Mouse (Mus musculus) ovary, postnatal 10 days (tissue): Measurements from ENCODE around the gene Fam83c.
"Not testable (repeated sequence)": the region's sequence is repeated elsewhere in the genome, so short reads cannot be mapped to it uniquely, and the experiment has no call there.

Experiments used
- DNase-seq: peaks from one replicate; pipeline ENCODE4 v3.0.0; 2022; ENCODE audit warnings: low spot score

The Fam83c gene

DNA sequence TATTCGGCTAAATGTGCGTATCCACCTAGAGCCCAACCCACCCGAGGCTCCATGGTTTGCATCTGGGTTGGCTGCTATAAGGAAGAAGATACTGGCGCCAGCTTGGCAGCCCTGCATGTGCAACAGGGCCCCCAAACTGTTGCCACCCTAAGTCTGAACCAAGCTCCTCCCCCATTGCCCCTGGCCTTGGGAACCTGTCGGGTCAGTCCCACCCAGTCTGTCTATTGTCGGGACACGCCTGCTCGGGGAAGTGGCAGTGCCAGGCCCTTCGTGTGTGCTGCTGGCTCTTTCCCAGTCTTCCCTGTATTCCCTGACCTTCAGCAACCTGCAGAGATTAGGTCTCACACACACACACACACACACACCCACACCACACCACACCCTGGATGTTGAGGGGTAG is at the start of gene Fam83c:
Gene Fam83c, minus strand, starts transcription at position 123 of the 400 bp plus-strand sequence.
- DNase-seq: no peak

DNA sequence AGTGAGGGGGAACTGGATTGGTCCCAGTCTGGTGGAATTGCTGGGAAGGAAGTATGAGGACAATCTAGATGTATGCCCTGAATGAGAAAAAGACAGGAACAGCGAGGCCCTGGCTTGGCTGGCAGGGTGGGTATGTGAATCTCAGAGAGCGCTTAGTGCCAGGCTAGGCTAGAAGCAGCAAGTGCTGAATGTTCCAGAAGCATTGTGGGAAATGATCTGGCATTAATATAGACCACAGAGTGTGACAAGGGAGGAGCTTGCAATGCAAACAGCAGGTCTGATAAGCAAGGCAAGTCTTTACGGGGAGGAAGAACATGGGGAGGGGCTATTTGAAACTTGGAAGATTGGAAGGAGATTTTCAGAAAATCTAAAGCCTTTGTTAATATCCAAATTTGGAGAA is 47.4 kb upstream of the Fam83c start:
- no peak for DNase-seq

DNA sequence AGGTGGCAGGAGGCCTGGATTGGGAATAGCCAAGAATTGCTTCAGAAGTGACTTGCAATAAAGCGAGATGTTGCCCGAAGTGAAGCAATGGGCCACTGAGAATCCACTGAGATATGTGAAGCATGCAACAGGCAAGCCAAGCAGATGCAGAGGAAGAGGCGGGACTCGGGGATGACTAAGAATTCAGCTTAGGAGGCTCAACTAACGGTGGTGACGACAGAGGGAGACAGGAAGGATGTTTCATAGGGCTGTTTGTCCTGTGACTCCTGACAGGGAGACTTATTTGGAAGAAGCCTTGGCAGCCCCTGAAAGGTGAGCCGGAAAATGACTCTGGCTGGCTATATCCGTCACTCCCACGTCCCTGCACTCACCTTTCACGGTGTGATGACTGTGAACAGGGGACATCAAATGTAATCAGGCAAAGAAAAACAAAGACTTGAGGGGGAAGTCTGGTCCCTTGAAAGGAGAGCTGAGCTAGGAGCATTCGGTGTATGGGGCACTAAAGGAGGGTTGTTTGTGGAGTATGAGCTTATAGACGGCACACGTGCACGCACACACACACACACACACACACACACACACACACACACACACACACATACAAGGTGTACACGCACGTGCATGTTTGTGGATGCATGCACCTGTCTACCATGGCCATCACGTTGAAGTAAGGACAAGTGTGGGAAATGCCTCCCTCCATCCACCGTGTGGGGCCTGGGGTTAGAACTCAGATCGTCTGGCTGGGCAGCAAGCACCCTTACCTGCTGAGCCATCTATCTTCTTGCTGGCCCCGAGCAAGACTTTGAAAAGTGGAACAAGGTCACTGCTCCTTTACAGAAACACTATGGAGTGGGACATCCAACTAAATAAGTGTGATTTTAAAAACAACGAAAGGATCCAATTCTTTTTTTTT is 44.6 kb upstream of the Fam83c start:
- DNase-seq: no peak

DNA sequence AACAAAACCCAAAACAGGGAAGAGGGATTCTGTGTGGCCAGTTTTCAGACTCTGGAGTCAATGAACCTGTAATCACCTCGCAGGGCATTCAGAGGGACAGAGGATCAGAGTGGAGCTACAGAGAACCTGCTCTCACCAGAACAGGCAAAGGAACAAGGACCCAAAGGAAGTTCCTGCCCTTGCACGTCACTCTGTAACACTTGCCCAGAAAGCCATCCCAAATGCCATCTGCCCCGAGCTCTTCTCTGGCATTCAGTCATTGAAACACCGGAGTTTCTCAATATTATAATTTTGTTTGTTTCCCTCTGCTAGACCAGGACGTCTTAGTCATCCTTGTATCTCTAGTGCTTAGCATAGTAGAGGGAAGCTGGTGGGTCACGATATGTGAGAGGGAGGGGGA is 39.0 kb upstream of the Fam83c start:
- no peak for DNase-seq

DNA sequence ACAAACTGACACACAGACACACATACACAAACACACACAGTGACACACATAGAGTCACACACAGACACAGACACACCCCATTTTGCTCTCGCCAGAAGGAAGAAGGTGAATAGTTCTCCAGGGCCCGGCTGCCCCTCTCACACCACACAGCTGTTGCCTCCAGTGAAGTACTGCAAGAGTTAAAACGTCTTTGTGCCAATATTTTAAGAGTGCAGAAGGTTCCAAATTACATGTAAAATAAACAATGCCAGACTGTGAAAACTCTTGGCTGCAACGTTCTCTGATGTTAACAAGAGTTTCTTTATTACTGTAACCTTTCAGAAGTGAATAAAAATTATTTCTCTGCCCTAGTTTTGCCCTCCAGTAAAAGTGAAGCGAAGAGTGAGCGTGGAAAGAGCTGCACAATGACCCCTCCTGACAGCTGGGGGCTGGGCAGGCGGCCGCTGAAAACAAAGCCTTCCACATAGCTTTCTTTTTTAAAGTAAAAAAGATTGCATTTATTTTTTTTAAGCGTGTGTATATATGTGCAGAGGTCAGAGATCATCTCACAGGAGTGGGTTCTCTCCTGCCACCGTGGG is 38.4 kb upstream of the Fam83c start:
- DNase-seq: no peak

DNA sequence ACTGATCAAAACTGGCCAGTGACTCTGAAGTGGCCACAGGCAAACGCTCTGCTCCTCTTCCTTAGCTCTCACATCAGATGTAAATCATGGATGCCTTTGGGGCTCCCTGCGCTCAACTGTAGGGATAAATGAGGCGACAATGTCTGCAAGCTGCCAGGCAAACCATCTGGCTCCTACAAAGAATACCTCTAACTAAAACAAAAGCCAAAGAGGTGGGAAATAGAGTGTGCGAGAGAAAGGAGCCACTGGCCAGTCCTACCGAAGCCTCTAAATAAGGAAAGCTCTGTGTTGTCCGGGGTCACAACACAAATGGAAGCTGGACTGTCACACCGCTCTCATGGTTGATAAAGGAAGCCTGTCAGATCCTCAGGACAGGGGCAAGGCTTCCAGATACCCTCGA is 37.8 kb upstream of the Fam83c start:
- no peak for DNase-seq

DNA sequence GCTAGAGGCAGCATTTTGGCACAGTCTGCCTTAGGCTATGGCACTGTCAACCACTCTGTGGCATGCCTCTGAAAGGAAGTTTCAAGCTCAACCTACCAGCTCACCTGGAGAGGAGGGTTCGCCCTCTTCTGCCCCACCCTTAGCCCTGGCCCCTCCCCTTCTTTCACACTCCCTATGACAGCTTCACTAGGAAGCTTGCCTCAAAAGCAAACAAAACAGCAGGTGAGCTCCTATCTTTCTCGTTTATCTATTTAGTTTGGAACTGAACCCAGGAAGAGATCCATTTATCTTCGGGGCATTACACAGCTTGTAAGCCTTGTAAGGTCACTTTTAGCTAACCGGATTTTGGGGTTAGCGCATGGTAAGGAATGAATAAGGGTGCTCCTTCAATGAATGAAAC is 35.1 kb upstream of the Fam83c start:
- DNase-seq: no peak

DNA sequence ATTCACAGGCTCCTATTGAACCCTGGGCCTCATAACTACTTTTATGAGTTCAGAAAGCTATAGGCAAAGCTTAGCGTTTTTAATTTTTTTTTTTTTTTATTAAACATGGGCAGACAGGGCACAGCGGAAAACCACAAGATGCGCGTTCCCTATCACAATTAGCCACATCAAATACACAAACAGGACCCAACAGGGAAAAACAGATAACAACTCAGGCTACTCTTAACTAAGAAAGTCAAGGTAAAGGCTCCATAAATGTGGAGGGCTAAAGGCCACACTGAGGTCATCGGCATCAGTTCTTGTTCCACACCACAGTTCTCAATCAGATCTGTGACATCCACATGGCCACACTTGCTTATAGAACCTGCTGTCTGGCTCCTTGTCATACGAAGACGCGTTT is 33.7 kb upstream of the Fam83c start:
- no peak for DNase-seq

DNA sequence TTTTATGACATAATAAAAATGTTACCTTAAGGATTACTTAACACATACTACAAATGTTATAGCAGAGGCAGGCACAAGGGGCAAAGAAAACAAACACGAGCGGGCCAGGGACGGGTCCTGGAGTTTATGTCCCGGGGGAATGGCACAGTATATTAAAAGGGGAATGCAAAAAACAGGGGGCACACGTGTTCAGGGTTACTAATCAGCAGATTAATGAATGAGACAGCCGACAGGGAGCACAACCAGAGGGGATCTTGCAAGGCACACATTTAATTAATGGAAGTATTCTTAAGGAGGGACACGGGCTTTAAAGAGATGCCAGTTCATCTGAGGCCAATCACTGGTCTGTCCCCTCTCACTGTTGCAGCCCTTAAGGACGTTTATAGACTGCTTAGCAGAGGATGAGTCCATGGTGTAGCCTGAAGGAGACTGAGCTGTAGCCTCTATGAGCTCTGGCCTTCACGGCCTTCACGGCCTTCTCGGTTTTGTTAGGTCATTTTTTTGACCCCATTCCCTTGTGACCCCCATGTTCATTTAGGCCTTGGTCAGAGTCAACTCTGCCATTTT is 28.7 kb upstream of the Fam83c start:
- DNase-seq: no peak

DNA sequence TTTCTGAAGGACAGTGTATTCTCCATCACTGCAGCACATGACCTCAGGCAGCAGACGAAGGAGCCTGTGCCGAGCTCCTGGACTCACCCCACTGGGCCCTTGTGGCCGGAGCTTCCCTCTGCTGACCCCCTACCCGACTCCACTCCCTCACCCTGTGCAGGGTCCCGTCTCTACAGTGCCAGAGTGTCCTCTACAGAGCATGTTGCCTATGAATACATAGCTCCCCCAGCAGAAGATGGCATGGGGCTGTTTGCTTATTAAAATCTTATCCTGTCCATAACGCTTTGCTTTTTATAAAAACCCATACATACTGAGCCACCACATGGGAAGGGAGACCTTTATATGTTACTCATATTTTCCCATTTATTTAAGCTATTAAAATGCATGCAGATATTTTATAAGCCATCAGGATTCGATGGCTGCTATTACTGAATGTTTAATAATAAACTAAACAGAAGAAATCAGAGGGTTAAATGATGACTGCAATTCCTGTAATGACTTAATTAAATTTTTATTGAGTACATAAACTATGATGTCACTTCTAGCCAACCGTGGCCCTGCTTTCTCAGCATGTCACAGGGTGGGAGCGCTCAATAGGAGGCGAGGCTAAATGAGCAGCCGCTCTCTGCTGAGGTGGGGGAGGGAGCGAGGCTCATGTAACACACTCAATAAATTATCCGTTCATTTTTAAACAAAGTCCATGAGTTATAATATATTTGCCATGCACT is 28.1 kb upstream of the Fam83c start:
- no peak for DNase-seq

DNA sequence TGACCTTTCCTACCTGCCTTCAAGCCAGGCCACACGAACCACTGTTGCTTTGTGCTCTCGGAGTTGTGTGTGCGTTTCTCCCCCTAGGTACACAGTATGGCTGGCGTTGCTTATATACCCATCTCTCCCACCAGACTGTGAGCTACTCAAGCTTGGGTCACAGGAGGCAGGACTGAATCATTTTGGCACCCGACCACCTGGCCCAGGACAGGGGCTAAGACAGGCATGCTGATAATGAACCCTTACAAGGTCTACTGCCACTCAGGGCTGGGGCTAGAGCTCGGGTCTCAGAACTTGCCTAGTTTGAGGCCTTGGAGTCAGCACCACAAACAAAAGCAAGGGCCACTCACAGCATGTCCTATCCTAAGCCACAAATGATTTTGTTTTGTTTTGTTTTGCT is 26.9 kb upstream of the Fam83c start:
- DNase-seq: no peak

DNA sequence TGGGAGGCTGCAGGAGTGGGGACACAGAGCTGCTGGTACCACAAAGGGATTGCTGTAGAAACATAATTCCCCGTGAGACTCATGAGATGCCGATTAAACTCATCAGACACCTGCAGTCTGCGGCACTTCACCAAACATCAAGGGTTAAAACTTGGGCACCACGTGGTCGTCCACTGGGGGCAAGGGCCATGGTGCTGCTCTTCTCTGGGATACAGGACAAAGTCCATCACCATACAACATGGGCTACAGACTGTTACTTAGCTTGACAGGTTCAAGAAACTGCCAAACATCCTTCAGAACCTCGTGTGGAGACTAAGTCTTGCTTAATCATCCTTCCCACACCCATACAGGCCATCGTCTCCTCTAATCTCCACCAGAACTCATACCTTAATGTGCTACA is 25.4 kb upstream of the Fam83c start:
- no peak for DNase-seq

DNA sequence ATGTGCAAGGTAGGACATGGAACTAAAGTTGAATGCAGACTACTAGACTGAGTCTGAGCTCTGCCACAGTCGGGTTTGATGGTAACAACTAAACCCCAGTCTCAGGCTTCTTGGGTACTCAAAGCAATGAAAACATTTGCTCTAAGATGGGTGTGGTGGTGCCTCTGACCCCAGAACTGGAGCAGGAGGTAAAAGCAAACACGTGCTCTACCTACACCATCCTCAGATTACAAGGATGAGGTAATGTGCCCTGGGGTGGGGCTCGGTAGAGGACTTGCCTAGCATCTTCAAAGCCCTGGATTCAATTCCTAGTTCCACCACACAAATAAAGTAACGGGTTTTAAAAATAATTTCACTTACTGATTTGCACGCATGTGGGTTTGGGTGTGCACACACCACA is 17.9 kb upstream of the Fam83c start:
- DNase-seq: no peak

DNA sequence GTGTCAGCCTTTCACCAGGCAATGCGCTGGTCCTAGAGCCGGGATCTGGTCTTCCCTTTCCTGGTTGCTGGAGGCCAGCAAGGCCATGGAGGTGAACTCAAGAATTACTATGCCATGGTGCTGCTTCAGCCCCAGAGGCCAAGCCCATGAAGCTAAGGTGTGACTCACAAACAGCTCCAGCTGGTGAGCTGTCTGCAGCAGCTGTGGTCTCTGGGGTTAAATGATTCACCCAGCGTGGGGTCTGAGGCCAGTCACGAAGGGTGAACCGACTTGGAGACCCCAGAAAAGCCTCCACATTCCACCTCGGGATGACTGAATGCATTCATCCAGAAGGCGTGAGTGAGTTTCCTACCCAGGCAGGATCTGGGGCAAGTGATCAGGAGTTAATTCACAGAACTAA is 15.5 kb upstream of the Fam83c start:
- DNase-seq: no peak

DNA sequence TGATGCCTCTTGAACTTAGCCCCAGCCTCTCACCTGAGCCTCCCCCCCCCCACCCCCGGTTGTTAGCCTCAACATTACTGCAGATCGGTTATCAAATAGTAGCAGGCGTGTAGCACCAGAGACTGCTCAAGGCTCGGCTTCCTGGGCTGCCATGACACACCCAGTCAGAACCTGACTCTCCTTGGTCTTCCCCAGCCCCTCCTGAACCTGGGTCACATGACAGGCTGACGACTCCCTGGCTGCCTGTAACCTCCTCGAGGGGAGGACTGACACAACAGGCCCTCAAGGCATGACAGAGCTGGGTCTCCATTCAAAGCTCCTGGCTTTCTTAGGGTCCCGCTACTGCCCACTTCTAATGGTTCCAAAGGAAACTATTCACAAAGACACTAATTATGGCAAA is 14.8 kb upstream of the Fam83c start:
- DNase-seq: no peak

DNA sequence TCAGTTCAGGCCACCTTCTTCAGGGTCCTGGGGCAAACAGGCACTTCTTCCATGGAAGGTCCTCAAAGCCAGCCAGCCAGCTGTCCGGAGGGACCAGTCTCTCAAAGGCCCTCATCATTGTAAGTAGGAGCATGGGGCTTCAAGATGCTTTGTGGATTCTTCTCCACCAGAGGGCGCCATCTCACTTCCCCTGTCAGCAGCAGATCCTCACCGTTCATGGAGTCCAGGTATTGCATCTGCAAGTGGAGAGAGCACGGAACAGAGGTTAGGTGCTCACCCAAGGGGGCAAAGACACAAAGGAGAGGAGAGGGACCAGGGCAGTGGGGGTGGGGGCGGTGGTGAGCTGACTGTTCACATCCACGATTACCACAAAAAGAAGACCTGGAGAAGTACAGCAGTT is 13.6 kb upstream of the Fam83c start:
- DNase-seq: peak; percentile 62

DNA sequence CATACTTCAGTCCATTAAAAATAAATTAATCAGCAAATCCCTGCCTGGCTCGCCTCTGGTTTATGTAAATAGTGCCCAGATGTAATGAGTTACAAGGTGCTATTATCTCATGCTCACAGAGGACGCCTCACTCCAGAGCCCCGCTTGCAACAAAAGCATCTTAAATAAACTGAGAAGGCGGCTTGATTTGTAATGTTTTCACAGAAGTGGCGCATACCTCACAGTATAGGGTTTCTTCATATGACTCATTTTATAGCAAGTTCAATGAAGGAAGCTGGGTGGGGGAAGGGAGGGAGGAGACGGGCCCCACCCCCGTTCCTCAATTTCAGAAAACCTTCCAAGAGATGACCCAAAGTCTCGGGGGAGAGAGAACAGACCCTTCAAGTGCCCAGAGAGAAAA is 12.3 kb upstream of the Fam83c start:
- no peak for DNase-seq

DNA sequence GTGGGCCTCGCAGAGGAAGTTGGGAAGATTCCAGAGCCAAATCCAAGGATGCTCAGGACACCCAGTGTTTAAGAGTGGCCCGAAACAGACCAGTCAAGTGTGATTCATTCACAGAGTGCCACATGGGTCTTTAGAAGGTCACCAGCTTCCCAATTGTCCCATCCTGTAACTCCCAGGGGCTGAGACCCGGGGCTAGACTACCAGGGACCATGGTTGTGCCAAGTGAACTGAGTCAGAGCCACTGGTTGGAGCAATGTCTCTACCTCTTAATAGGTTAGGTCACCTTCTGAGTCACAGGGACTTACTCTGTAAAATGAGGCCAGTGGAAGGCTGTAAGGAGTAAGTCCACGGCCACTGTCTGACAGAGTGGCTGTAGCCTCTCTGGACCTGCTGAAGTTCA is 4.3 kb upstream of the Fam83c start:
- no peak for DNase-seq

DNA sequence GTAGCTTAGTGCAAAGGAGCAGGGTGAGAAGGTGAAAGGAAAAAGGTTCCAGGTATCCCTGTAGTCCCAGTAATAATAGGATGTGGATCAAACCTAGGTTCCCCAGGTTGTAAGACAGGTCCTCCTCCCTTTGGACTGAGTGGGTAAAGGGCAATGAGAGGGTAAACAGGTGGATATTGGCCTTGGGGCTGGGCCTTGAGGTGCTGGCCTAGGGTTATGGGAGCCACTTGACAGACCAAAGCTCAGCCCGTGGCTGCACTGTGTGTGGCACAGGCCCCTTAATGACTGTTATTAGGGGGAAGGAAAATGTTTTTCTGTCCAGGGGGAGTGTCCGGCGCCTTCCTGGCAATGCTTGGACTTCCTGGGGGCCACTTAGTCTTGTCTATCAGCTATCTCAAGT is 3.3 kb upstream of the Fam83c start:
- DNase-seq: no peak

DNA sequence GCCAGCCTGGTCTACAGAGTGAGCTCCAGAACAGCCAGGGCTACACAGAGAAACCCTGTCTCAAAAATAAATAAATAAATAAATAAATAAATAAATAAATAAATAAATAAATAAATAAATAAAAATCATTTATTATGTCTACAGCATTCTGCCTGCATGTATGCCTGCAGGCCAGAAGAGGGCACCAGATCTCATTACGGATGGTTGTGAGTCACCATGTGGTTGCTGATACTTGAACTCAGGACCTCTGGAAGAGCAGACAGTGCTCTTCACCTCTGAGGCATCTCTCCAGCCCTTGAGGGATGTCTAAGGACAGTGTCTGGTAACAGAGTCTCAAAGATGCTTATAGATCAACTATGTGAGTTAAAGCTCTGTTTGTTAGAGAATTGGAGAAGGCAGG is 2.6 kb downstream of the Fam83c start:
- DNase-seq: not testable (repeated sequence)

DNA sequence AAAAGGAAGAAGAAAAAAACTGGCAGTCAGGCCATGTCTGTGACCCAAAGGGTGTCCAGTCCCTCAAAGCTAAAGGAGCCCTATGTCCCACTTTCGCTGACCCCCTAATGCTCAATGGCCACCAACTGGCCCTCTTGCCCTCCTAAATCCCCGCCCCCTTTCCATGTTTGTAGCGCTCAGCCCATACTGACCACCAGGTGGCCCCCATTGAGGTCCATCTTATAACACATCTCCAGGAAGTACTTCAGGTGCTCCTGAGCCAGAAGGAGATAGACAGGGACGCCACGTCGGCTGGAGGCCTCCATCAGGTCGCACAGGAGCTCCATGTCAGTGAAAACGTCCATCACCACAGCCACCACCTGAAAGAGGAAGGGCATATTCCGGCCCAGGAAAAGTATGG is 3.4 kb downstream of the Fam83c start:
- no peak for DNase-seq

DNA sequence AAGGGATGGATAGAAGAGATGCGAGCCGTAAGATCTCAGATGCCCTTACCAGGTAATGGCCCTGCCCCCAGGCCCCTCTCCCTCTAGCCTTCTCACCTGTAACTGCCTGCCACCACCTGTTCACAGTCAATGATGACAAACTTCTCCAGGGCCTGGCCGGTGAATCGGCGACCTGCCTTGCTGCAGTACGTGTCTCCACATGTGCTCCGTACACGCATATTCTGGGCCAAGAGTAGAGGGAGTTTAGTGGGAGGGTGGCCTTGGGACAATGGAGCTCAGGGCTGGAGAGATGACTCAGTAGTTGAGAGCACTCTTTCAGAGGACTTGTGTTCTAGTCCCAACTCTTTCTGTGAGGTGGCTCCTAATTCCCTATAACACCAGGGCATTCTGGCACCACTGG is 3.8 kb downstream of the Fam83c start:
- no peak for DNase-seq
